Mouse (Mus musculus) liver, postnatal 0 days (tissue): Measurements from ENCODE around the gene Naif1.
A peak's percentile ranks its signal among the peaks of the same experiment; 100 is the strongest.

ENCODE experiments used
- CTCF ChIP-seq: sonication (generic); IDR thresholded peaks from 2 replicates; pipeline ENCODE4 v1.5.1; 2016; ENCODE audit warnings: antibody characterized with exemption, low read depth
- EP300 ChIP-seq: IDR thresholded peaks from 2 replicates; pipeline ENCODE4 v1.6.1; 2016; ENCODE audit warnings: antibody characterized with exemption, low read depth, mild to moderate bottlenecking

- peak; percentile 87 for TF ChIP-seq EP300
- peak; percentile 15; the same call in 1 of the 2 replicates for TF ChIP-seq CTCF
Measured at GRCm38 (mm10) chr2:32423481-32424331, 26.6 kb upstream of the Naif1 start.
